Mouse (Mus musculus) embryonic facial prominence, embryonic 11.5 days (tissue): Measurements from ENCODE around the gene Serpina9. TPM values are rescaled to one million over a fixed set of nuclear protein-coding genes. Genes with fewer than 3 reads are reported as not detected.

Source experiments
- ATAC-seq: fragments of 200-750 bp; cut with Nextera tagmentation; replicated peaks from 2 replicates; pipeline ENCODE4 v1.8.0; 2017; ENCODE audit warnings: low read depth; ENCODE audit not compliant: insufficient number of reproducible peaks, low FRiP score, low TSS enrichment
- DNase-seq: peaks from one replicate; pipeline ENCODE4 v3.0.0-alpha.2; 2015; ENCODE audit warnings: low spot score
- H3K27ac ChIP-seq: fragments of 300-500 bp; sonication (generic); replicated peaks from 2 replicates; pipeline ENCODE4 v1.5.1; 2014; ENCODE audit warnings: mild to moderate bottlenecking, low read depth, low read length, control low read depth
- H3K27me3 ChIP-seq: fragments of 300-500 bp; sonication (generic); 2 replicates; pipeline ENCODE4 v1.6.1; 2014; ENCODE audit warnings: mild to moderate bottlenecking, low read length, moderate library complexity, mixed read lengths; ENCODE audit not compliant: control insufficient read depth, insufficient read depth
- H3K36me3 ChIP-seq: fragments of 300-500 bp; sonication (generic); replicated peaks from 2 replicates; pipeline ENCODE4 v1.6.1; 2014; ENCODE audit warnings: low read depth, mild to moderate bottlenecking, low read length, moderate library complexity, mixed read lengths; ENCODE audit not compliant: control insufficient read depth, insufficient read depth
- H3K4me1 ChIP-seq: fragments of 300-500 bp; sonication (generic); 2 replicates; pipeline ENCODE4 v1.6.1; 2014; ENCODE audit warnings: low read length, mixed read lengths; ENCODE audit not compliant: control insufficient read depth, insufficient read depth
- H3K4me2 ChIP-seq: fragments of 300-500 bp; sonication (generic); 2 replicates; pipeline ENCODE4 v1.6.1; 2014; ENCODE audit warnings: low read depth, mild to moderate bottlenecking, control low read depth, low read length, moderate library complexity
- H3K4me3 ChIP-seq: fragments of 300-500 bp; sonication (generic); 2 replicates; pipeline ENCODE4 v1.5.1; 2014; ENCODE audit warnings: low read depth, low read length, control low read depth
- H3K9ac ChIP-seq: fragments of 300-500 bp; sonication (generic); replicated peaks from 2 replicates; pipeline ENCODE4 v1.6.1; 2014; ENCODE audit warnings: mild to moderate bottlenecking, control low read depth, low read length
- H3K9me3 ChIP-seq: fragments of 300-500 bp; sonication (generic); replicated peaks from 2 replicates; pipeline ENCODE4 v1.6.1; 2016; ENCODE audit warnings: mild to moderate bottlenecking, low read length, inconsistent platforms, mixed read lengths; ENCODE audit not compliant: control insufficient read depth
- WGBS: fragments of 180-500 bp; shearing (Covaris S2); extraction: QIAGEN DNeasy Blood & Tissue Kit; methylation state at CpG from one replicate; pipeline ENCODE4 v1.1.7; 2014; 5-methylcytosine and 5-hydroxymethylcytosine counted together
- polyA plus RNA-seq: library from polyadenylated mRNA; unstranded; fragments of >200 nt; fragmentation: Nextera tagmentation; extraction: Ambion mirVana; gene quantifications from 2 replicates; pipeline ENCODE4 v1.2.1, GENCODE M21; 2014

Gene Serpina9
- polyA plus RNA-seq, 1 experiment from 2014 or later, result not detected

- Histone ChIP-seq H3K4me1 (no peaks in the 10 kb centered on the region), H3K27ac (no peak within 1 kb of the TSS), H3K9ac (no peak within 1 kb of the TSS), H3K4me3 (no peak within 1 kb of the TSS), H3K4me2 (no peak within 1 kb of the TSS), H3K27me3 (no peaks in the 10 kb centered on the region), H3K9me3 (no peaks in the 10 kb centered on the region), H3K36me3 (no peaks in the 10 kb centered on the region)
- DNase-seq (no peak), ATAC-seq (no peak)
- 86% methylated on average over 7 of the region's 7 CpGs for WGBS
Measured at GRCm38 (mm10) chr12:104044343-104044742, 30.8 kb upstream of the Serpina9 start, which contains the start of gene Serpina12. Gene Serpina12, minus strand, starts transcription at chr12:104044443.

DNA sequence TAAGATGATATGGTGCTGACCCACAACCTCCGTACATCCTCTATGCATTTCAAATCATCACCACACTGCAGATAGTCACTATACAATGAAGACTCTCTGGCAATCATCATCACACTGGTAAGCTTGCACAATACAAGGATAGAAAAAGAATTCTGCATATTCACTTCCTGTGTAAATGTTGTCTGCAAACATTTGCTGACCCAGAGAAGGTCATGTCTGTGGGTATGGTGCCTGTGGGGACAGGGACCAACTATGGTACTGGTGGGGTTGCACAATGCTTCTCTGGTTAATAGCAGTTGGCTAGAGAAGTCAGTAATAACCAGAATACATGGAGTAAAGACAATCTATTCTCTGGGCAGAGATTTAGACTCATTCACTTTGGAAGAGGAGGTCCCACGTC, 29.2 kb upstream of the Serpina9 start:
- no peaks in the 10 kb centered on the region for H3K36me3 ChIP-seq
- no peaks in the 10 kb centered on the region for H3K9me3 ChIP-seq
- H3K9ac ChIP-seq, result no peak overlapping the region
- H3K27me3 ChIP-seq, result no peaks in the 10 kb centered on the region
- DNase-seq (no peak), ATAC-seq (no peak)
- H3K4me1 ChIP-seq, result no peaks in the 10 kb centered on the region
- no peak overlapping the region for H3K27ac ChIP-seq
- no peak overlapping the region for H3K4me2 ChIP-seq
- 87% methylated on average over 2 of the region's 2 CpGs for WGBS
- H3K4me3 ChIP-seq, result no peak overlapping the region

DNA sequence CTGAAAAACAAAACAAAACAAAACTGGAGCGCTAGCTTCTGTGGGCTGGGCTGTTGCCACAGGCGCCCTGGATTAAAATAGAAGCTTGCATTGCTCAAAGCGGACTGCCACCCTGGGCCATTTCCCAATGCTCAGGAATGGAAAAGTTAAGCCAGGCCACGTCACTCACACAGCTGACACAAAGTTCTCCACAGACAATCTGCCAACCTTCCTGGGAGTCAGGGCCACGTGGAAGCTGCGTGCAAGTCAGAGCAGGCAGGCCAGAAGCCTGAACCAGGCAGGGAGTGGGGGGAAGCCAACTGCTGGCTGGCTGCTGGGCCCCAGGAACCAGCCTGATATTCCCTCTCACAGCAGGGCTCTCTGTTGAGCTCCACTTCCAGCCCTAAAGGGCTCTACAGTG, 27.8 kb upstream of the Serpina9 start:
- 67% methylated on average over 6 of the region's 6 CpGs for WGBS

GRCm38 (mm10) chr12:104038181-104038580, 24.6 kb upstream of the Serpina9 start:
- Histone ChIP-seq H3K4me2 (no peak overlapping the region), H3K27me3 (no peaks in the 10 kb centered on the region), H3K4me1 (no peaks in the 10 kb centered on the region), H3K36me3 (no peaks in the 10 kb centered on the region), H3K9me3 (no peaks in the 10 kb centered on the region), H3K9ac (no peak overlapping the region), H3K27ac (no peak overlapping the region), H3K4me3 (no peak overlapping the region)
- 87% methylated on average over 7 of the region's 7 CpGs for WGBS
- DNase-seq, result no peak
- ATAC-seq, result no peak

More for the DNA sequence above, 27.8 kb upstream of the Serpina9 start:
- Histone ChIP-seq H3K4me3 (no peak overlapping the region), H3K27ac (no peak overlapping the region), H3K9ac (no peak overlapping the region), H3K9me3 (no peaks in the 10 kb centered on the region), H3K4me1 (no peaks in the 10 kb centered on the region), H3K4me2 (no peak overlapping the region), H3K27me3 (no peaks in the 10 kb centered on the region), H3K36me3 (no peaks in the 10 kb centered on the region)
- no peak for ATAC-seq
- no peak for DNase-seq

DNA sequence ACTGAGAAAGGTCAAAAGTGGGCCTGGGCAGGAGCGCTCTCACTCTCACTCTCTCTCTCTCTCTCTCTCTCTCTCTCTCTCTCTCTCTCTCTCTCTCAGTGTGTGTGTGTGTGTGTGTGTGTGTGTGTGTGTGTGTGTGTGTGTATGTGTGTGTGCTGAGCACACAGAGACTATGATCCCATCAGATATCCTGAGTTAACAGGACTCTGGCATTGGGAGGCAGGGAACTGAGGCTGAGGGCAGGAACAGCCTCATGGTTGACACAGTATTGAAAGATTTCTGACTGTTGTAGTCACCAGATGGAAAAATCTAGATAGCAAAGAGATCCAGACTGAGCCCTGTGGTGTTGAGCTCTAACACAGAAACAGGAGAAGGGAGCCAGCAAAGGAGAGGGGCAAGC, 20.2 kb upstream of the Serpina9 start:
- Histone ChIP-seq H3K27me3 (no peaks in the 10 kb centered on the region; the same call in 1 of the 2 replicates), H3K4me3 (no peak overlapping the region), H3K4me2 (no peak overlapping the region), H3K27ac (no peak overlapping the region), H3K4me1 (no peaks in the 10 kb centered on the region), H3K9ac (no peak overlapping the region), H3K9me3 (no peaks in the 10 kb centered on the region), H3K36me3 (no peaks in the 10 kb centered on the region)
- ATAC-seq, result no peak
- DNase-seq, result no peak
- WGBS, result 80% methylated on average over 1 of the region's 1 CpGs

DNA sequence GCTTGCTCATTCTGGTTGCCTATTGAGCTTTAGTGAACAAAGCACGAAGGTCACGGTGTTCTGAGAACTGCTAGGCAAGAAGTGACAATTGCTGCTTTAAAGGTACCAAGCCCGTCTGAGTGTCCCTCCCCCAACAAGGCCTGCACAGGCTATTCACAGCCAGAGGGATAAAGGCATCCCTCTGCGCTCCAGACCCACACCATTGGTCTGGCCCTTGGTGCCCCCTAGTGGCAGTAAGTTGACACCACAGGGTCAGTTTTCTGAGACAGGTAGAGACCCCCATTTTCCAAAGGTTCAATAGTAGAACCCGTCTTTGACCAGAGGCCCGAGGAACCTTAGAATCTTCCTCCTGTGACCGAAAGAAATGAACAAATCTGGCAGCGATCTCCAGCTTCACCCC, 16.4 kb upstream of the Serpina9 start:
- H3K9me3 ChIP-seq, result no peaks in the 10 kb centered on the region
- WGBS, result 44% methylated on average over 8 of the region's 8 CpGs
- no peak overlapping the region for H3K4me2 ChIP-seq
- no peaks in the 10 kb centered on the region for H3K4me1 ChIP-seq
- peak; percentile 23 for DNase-seq
- ATAC-seq, result no peak
- no peaks in the 10 kb centered on the region; the same call in 1 of the 2 replicates for H3K27me3 ChIP-seq
- no peak overlapping the region for H3K9ac ChIP-seq
- H3K36me3 ChIP-seq, result no peaks in the 10 kb centered on the region
- H3K27ac ChIP-seq, result no peak overlapping the region
- H3K4me3 ChIP-seq, result no peak overlapping the region

DNA sequence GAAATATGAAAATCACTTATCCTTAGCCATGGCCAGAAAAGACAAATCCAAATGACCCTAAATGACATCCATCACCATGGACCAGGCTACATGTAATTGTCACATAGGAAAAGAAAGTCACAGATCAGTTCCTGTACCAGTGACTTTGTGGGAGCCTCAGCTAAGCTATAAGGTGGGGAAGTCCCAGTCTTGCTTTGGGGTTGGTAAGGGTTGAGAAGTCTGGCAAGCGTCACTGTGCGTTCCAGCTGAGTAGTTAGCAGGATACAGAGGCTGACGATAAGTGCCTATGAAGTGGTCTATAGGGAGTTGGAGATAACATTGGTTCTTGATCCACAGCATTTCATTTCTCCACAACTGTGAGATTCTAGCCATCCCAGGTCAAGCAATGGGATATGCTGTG, 1.7 kb upstream of the Serpina9 start:
- Histone ChIP-seq H3K4me1 (no peaks in the 10 kb centered on the region), H3K9ac (no peak overlapping the region), H3K36me3 (no peaks in the 10 kb centered on the region), H3K9me3 (no peaks in the 10 kb centered on the region), H3K4me3 (no peak overlapping the region), H3K27me3 (no peaks in the 10 kb centered on the region), H3K27ac (no peak overlapping the region), H3K4me2 (no peak overlapping the region)
- 79% methylated on average over 3 of the region's 3 CpGs for WGBS
- DNase-seq, result no peak
- ATAC-seq, result no peak

GRCm38 (mm10) chr12:104004689-104005088, 8.9 kb downstream of the Serpina9 start:
- DNase-seq (no peak), ATAC-seq (no peak)
- Histone ChIP-seq H3K4me2 (no peak overlapping the region), H3K36me3 (no peaks in the 10 kb centered on the region), H3K9ac (no peak overlapping the region), H3K27ac (no peak overlapping the region), H3K9me3 (0 out of 2 replicates have a peak, but pooled peaks cover 3% of the 10 kb centered on the region), H3K27me3 (no peaks in the 10 kb centered on the region), H3K4me1 (no peaks in the 10 kb centered on the region), H3K4me3 (no peak overlapping the region)
- WGBS, result 76% methylated on average over 5 of the region's 5 CpGs
